Mouse (Mus musculus) megakaryocyte progenitor cell, adult 5-6 weeks (primary cell): ENCODE results near the gene Akap2. TPM values are rescaled to one million over a fixed set of nuclear protein-coding genes. Genes with fewer than 3 reads are reported as not detected.

Source experiments
- ATAC-seq: replicated peaks from 2 replicates; pipeline ENCODE4 v1.8.0; 2016; ENCODE audit warnings: mild to moderate bottlenecking, moderate TSS enrichment, inconsistent platforms; ENCODE audit not compliant: poor library complexity
- total RNA-seq, 2 experiments: library from RNA; stranded (forward) in 1 of 2; stranded (reverse) in 1 of 2; fragments of 157-497, 149-512 nt in 1 of 2; fragments of 200-1000 nt in 1 of 2; gene quantifications; 2 replicates each; pipeline versions ENCODE4 v1.2.3 to v1.2.4; 2015 to 2017

The Akap2 gene
- 0.02 TPM in 1 of 2 replicates, not detected in the other for total RNA-seq (2015)
- not detected in 2 replicates for total RNA-seq (2017)

- ATAC-seq = no peak
Observed at GRCm38 (mm10) chr4:57717354-57717753, at the start of gene Akap2. Gene Akap2 (plus strand): TSS chr4:57717657.

- no peak for ATAC-seq
Observed at GRCm38 (mm10) chr4:57670813-57671469, 46.5 kb upstream of the Akap2 start.

GRCm38 (mm10) chr4:57672541-57672940 lies 44.9 kb upstream of the Akap2 start:
- no peak for ATAC-seq

GRCm38 (mm10) chr4:57672996-57673906 lies 44.2 kb upstream of the Akap2 start:
- ATAC-seq = peak; percentile 88

GRCm38 (mm10) chr4:57674351-57674750 lies 43.1 kb upstream of the Akap2 start:
- no peak for ATAC-seq

GRCm38 (mm10) chr4:57675387-57675786 lies 42.1 kb upstream of the Akap2 start:
- ATAC-seq = peak; percentile 49

GRCm38 (mm10) chr4:57677916-57678315 lies 39.5 kb upstream of the Akap2 start:
- no peak for ATAC-seq

GRCm38 (mm10) chr4:57678991-57679457 lies 38.4 kb upstream of the Akap2 start:
- no peak for ATAC-seq

GRCm38 (mm10) chr4:57680186-57680585 lies 37.3 kb upstream of the Akap2 start:
- ATAC-seq = no peak

- ATAC-seq = no peak
Observed at GRCm38 (mm10) chr4:57681511-57681910, 35.9 kb upstream of the Akap2 start.

GRCm38 (mm10) chr4:57682341-57682740 lies 35.1 kb upstream of the Akap2 start:
- ATAC-seq = no peak

- ATAC-seq = no peak
Observed at GRCm38 (mm10) chr4:57682944-57683343, 34.5 kb upstream of the Akap2 start.

- ATAC-seq = no peak
Observed at GRCm38 (mm10) chr4:57684676-57685215, 32.7 kb upstream of the Akap2 start.

GRCm38 (mm10) chr4:57686736-57687135 lies 30.7 kb upstream of the Akap2 start:
- ATAC-seq = no peak

- ATAC-seq = no peak
Observed at GRCm38 (mm10) chr4:57687583-57687982, 29.9 kb upstream of the Akap2 start.

- ATAC-seq = no peak
Observed at GRCm38 (mm10) chr4:57688131-57688530, 29.3 kb upstream of the Akap2 start.

- ATAC-seq = no peak
Observed at GRCm38 (mm10) chr4:57690001-57690400, 27.5 kb upstream of the Akap2 start.

GRCm38 (mm10) chr4:57690805-57691204 lies 26.7 kb upstream of the Akap2 start:
- no peak for ATAC-seq

- ATAC-seq = no peak
Observed at GRCm38 (mm10) chr4:57694356-57695136, 22.9 kb upstream of the Akap2 start.

- no peak for ATAC-seq
Observed at GRCm38 (mm10) chr4:57696955-57697354, 20.5 kb upstream of the Akap2 start.
